Mouse (Mus musculus) heart, adult 18-20 months (tissue): ENCODE measurements around the gene Fthl17a. TPM values are rescaled to one million over a fixed set of nuclear protein-coding genes. Genes with fewer than 3 reads are reported as not detected.

Source experiments
- DNase-seq, 2 experiments: peaks; one replicate each; pipeline ENCODE4 v3.0.0; 2021 to 2022; ENCODE audit warnings: mixed read lengths in 1 of 2
- long read RNA-seq, 2 experiments: library from polyadenylated mRNA; stranded (forward); transcript quantifications; one replicate each; pipeline ENCODE4 v2.0.0; 2021
- total RNA-seq, 2 experiments: library from RNA; stranded (reverse); gene quantifications; 2 replicates each; pipeline ENCODE4 v1.2.3; 2021

Fthl17a gene
- not detected for total RNA-seq
- long read RNA-seq, experiment 1 = 0 reads
- long read RNA-seq, experiment 2 = 0 reads

DNA sequence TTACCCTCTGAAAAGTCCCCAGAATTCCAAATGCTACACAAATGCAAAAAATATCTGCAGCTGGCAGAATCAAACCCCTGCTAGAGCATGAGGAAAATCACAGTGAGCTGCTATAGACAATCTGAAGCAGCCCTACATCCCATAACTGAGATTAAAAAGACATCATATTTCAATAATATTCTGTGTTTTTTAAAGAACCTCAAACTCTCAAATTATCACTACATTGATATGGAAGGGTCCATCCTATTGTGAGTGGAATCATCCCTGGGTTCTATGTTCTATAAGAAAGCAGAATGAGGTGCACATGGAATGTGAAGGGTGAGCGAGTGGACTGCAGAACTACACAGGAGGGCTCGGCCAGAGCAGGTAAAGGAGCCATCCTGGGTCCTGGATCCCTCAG is at the start of gene Fthl17a:
Fthl17a (plus strand) TSS at position 301 of the 400 bp plus-strand sequence.
- no peak for DNase-seq

DNA sequence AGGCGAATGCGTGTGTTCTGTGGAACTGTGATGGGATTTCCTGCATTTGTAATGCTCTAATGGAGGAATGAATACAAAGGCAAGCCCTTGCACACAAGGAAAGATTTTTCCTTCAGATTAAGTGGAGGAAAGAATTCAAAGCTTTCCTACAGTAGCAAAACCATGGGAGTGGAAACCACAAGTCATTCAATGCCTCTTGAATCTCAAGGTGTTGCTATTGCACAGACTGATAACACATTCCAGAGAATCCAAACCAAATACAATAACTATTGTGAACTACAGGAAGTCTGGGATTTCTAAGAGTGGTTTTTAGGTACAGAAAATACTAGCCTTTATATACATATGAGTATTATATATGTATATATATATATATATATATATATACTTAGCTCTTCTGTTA is 42.5 kb upstream of the Fthl17a start:
- no peak for DNase-seq

DNA sequence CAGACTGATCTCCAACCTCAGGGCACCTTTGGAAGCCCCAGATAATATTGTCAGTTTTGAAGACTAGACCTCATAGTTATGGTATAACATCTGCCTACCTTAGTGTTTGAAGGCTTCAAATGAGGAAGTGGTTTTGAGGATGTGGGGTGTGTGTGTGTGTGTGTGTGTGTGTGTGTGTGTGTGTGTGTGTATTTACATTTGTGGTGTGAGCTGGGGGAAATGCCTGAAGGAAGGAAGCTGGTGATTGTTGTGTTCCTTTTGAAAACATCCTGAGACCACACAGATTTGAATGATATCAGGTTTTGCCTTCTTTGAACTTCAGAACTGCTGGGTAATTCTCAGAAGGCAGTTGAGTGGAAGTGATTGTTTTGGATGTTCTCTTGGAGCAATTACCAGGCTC is 22.6 kb upstream of the Fthl17a start:
- DNase-seq = peak in 1 of 2 experiments; percentile 11

DNA sequence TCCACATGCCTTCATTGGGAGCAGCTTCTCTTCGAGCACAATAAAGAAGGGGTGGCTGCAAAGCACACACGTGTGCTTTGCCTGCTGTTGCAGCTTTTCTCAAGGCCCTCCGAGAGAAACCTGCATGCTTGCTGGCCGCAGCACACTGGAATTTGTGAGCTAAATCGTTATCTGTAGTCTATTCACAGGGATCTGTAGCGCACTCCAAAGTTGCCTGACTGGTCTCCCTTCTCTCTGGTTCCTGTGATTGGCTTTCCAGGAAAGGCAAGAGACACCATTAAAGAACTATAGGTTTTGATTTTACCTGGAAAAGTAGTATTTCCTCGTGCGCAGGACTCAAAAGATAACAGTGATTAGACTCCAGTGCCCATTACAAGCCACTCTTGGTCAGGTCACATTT is 22.3 kb downstream of the Fthl17a start:
- DNase-seq = no peak

DNA sequence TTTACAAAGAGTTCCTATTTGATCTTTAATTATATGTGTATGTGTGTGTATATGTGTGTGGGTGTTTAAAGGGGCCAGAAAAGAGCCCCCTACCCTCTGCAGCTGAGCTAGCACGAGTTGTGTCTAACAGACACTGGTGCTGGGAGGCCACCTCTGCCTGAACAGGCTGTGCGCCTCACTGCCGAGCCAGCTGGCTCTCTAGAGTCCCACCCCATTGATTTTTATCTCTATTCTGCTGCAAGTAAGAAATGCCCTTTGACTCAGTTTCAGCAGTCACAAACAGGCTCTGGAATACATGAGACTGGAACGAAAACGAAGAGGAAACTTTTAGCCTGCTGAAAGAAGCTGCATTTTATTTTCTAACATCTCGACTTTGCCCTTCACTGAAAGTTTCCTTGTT is 22.8 kb downstream of the Fthl17a start:
- peak in 1 of 2 experiments; percentile 10 for DNase-seq

DNA sequence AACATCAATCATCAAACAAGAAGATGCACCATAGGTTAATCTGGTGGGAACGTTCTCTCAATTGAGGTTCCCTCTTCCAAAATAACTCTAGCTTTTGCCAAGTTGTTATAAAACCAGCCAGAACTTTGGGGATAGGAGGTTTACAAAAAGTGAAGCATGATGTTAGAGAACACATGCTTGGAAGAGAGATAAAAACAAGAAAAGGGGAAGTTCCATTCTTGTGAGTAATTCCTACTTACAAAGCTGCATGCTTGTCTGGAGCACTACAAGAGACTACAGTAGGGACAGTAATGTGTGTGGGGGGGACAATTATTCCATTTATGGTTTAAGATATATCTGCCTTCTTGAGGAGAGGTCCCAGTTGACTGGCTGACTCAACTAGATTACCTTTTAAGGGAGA is 40.4 kb downstream of the Fthl17a start:
- no peak for DNase-seq

DNA sequence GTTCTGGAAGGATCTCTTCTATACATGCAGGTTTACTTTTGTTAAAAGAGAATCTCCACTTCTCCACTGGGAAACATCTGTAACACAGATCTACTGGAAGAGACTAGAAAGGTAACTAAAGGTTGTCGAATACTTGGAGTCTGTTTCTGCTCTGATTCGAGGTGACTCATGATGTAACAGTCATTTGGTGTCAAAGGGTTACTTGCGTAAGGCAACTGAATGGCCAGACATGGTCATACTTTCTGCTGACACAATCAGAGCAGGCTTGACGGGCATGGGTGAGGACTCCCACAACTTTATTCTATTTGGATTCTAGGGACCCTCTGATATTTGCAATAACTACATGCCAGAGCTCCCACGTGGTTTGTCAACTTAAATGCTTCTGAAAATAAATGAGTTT is 43.3 kb downstream of the Fthl17a start:
- no peak for DNase-seq

DNA sequence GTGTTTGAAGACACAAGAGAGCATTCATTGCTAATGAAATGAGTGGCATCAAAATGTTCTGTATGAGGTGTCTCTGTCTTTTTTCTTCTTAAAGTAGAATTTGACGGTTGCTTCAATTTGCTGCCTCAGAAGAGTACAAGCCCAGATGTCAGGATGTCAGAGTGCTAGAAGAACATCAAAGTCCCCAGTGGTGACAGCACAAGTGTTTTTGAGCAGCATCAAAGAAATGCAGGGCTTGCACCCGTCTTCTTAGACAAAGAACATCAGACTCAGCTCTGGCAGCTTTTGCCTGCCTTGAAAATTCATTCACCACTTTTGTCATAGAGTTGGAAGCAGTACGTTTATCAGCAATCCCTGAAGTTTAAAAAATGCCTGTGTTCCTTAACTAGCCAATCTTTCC is 44.5 kb downstream of the Fthl17a start:
- DNase-seq = no peak

DNA sequence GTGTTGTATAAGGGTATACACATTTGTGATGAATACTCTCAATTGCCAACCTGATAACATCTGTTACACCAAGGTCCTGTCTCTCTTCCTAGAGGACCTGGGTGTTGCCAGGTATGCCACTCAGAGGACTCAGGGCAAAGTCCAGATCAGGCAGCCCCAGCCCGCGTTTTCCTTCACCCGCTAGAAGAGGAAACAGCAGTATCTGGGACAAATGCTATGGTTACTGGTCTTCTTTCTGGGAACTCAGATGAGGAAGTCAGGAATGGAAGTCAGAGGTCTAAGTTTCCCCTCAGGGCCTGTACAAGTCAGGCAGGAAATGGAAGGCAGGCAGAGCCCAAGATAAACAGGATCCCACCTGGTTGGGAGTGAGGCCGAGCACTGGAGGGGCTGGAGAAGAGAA is 55.2 kb downstream of the Fthl17a start:
- DNase-seq = no peak

DNA sequence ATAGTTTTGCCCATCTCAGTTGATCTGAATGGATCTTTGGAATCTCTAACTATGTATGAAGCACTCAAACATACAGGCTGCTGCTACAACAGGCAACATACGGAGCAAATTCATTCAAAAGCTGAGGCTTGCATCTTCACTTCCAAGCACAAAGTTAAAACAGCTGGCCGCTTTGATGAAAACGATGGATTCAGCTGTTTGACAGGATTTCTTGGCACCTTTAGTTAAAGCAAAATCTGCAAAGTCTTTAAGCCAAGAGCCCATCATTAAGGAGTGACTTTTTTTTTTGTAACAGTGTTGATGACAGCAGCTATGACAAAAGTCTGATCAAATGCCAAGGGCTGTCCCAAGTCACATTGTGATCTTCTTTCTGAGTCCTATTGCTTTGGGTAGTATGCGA is 69.1 kb downstream of the Fthl17a start:
- DNase-seq = no peak

DNA sequence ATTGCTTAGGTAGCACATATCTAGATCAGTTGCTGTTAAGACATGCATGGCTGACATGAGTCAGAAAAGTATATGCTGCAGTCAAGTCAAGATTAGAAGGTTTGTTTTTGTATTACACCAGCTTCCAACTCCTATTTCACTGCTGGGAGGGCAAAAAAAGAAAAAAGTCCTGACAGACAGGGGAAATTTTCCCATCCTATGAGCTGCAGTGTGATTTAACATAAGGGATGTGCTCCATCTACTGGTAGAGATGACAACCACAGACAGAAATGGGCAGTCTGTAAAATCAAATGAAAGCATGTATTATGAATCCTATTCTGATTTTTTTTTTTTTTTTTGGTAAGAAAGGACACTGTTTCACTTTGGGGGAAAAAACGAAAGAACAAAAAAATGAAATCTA is 69.7 kb downstream of the Fthl17a start:
- DNase-seq = peak in 1 of 2 experiments; percentile 16
